Mouse (Mus musculus) right cerebral cortex, postnatal 14 days (tissue): ENCODE measurements around the gene Heatr5a.

Source experiments
- DNase-seq: peaks from one replicate; pipeline ENCODE4 v3.0.0; 2022

The Heatr5a gene

DNA sequence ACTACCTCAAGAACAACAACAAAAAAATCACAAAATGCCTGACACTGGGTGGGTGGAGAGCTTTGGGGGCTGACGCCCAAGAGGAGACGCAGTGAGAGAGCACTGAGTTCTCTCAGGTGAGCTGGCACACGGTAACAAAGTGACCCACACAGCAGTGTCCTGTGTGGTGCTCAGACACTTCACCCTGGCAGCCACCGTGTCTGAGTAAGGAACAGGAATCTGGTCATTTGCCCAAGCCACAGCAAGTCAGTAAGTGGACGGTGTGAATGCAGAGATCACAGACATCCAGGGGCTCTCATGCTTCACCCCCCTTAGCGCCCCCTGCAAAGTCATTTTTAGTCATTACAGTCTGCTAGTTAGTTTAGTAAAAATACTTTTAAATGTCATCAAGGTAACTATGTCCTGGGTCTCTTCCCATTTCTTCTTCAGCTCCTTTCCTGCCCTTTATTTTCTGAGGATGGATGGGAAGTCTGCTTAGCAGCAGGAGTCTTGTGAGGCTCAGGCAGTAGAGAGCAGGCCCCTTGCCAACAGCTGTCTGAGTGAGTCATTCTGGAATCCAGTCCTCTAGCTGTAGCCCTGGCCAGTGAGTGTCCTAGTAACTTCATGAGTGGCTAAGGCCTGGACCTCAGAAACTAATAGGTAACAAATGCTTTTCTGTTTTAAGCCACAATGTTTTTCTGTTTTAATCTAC lies 88.4 kb downstream of the Heatr5a start:
- DNase-seq, result peak; percentile 50

- no peak for DNase-seq
These were observed 89.3 kb downstream of the Heatr5a start for GRCm38 (mm10) chr12:51881775-51882174.

- DNase-seq, result no peak
These were observed 99.5 kb downstream of the Heatr5a start for GRCm38 (mm10) chr12:51871446-51872144.

DNA sequence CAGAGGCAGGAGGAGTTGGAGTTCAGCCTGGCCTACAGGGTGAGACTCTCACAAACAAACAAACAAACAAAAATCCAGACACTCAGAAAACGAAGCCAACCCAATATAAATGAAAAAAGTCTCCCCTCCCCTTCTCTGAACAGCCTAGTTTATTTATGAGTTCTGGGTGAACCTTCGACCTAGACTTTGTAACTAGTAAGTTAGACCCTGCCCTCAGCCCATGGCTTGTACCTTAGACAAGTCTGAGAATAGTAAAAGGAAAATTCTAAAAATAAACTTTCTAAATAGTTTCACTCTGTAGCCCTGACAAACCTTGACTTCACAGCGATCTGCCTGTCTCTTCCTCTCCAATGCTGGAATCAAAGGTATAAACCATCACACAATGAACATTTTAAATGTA lies 101.6 kb downstream of the Heatr5a start:
- no peak for DNase-seq

GRCm38 (mm10) chr12:51867076-51867475 lies 104.0 kb downstream of the Heatr5a start:
- no peak for DNase-seq

GRCm38 (mm10) chr12:51866226-51866910 lies 104.8 kb downstream of the Heatr5a start:
- DNase-seq, result no peak

- DNase-seq, result no peak
These were observed 105.3 kb downstream of the Heatr5a start for GRCm38 (mm10) chr12:51865790-51866179.

- DNase-seq, result no peak
These were observed 105.9 kb downstream of the Heatr5a start for GRCm38 (mm10) chr12:51865061-51865789.

GRCm38 (mm10) chr12:51863116-51864002 lies 107.8 kb downstream of the Heatr5a start:
- no peak for DNase-seq

GRCm38 (mm10) chr12:51858134-51859028 lies 112.7 kb downstream of the Heatr5a start:
- no peak for DNase-seq

DNA sequence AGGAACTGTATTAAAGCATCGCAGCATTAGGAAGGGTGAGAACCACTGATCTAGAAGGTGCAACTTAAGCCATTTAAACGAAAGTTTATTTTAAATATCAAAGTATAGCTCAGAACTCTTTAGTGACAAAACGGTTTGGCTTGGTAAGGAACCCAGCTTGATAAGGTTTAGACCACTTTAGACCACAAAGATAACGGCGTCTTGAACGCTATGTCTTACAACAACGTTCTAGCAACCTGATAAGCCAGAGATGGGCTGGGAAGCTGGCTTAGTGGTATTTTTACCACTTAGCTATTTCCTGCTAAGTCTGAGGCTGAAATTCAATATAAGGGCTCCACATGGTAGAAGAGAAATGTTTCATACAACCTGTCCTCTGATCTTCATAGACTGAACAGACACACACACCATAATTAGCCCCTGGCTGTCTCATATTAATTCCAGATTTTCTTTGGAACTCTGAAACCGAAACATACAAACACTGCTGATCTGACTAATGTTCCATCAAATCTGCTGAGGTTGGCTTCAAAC lies 114.3 kb downstream of the Heatr5a start:
- DNase-seq, result no peak

- DNase-seq, result no peak
These were observed 115.2 kb downstream of the Heatr5a start for GRCm38 (mm10) chr12:51855872-51856271.

GRCm38 (mm10) chr12:51855453-51855852 lies 115.7 kb downstream of the Heatr5a start:
- no peak for DNase-seq

- DNase-seq, result no peak
These were observed 119.5 kb downstream of the Heatr5a start for GRCm38 (mm10) chr12:51851617-51852016.

- DNase-seq, result no peak
These were observed 120.0 kb downstream of the Heatr5a start for GRCm38 (mm10) chr12:51851155-51851554.

DNA sequence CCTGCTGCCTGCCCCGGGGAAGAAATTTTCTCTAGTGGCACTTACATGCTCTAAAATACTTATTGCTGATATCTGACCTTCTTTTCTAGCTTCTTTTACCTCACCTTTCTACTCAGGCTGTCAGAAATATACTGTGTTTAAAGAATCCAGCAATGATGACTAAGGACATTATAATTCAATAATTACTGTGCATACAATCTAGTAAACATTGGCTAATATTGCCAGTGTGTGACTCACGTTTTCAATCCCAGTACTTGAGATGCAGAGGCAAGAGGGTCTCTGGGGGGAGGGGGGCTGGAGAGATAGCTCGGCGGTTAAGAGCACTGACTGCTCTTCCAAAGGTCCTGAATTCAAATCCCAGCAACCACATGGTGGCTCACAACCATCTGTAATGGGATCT lies 120.8 kb downstream of the Heatr5a start:
- no peak for DNase-seq

- DNase-seq, result no peak
These were observed 121.2 kb downstream of the Heatr5a start for GRCm38 (mm10) chr12:51849902-51850301.

GRCm38 (mm10) chr12:51847953-51848680 lies 123.0 kb downstream of the Heatr5a start:
- DNase-seq, result no peak

- no peak for DNase-seq
These were observed 125.9 kb downstream of the Heatr5a start for GRCm38 (mm10) chr12:51845261-51845660.

DNA sequence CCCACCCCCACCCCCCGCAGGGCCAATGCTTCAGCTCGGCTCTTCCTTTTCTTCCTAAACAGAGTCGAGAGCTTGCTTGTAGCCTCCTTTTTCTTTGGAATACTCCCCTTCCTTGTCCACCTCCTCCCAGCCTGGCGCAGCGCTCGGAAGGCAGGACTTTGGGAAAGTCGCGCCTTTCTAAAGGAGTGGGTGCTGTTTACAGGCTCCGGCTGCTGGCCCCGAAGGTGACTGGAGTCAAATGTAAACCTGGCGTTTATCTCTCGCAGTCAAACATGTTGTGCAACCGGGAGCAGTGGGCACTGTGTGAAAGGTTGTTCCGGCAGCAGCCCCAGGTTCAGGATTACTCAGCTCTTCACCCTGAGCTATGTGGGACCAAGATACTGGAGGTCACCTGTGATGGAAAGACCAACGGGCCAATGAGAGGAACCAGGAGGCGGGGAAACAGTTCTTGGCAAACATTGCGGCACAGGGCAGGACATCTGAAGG lies 126.3 kb downstream of the Heatr5a start:
- DNase-seq, result peak; percentile 81
